Mouse (Mus musculus) frontal cortex, postnatal 10 days (tissue): ENCODE data around the gene Wbp11.
"Not testable (repeated sequence)": the region's sequence is repeated elsewhere in the genome, so short reads cannot be mapped to it uniquely, and the experiment has no call there.

Source experiments
- DNase-seq, 2 experiments: peaks; one replicate each; pipeline ENCODE4 v3.0.0; 2022; ENCODE audit warnings: low spot score in 2 of 2, mixed read lengths in 1 of 2

The Wbp11 gene

GRCm38 (mm10) chr6:136803093-136803738 lies 24.8 kb downstream of the Wbp11 start:
- DNase-seq: no peak

- no peak for DNase-seq
Measured at GRCm38 (mm10) chr6:136801274-136801673, 26.8 kb downstream of the Wbp11 start.

GRCm38 (mm10) chr6:136800710-136801109 lies 27.3 kb downstream of the Wbp11 start:
- no peak for DNase-seq

- not testable (repeated sequence) for DNase-seq
Measured at GRCm38 (mm10) chr6:136797874-136798693, 29.9 kb downstream of the Wbp11 start.

GRCm38 (mm10) chr6:136795850-136796249 lies 32.2 kb downstream of the Wbp11 start:
- no peak for DNase-seq

- DNase-seq: no peak
Measured at GRCm38 (mm10) chr6:136795110-136795509, 32.9 kb downstream of the Wbp11 start.

GRCm38 (mm10) chr6:136793831-136794525 lies 34.1 kb downstream of the Wbp11 start:
- DNase-seq: no peak

GRCm38 (mm10) chr6:136792884-136793758 lies 34.9 kb downstream of the Wbp11 start:
- DNase-seq: no peak

- no peak for DNase-seq
Measured at GRCm38 (mm10) chr6:136789391-136789971, 38.6 kb downstream of the Wbp11 start.

GRCm38 (mm10) chr6:136782761-136783160 lies 45.3 kb downstream of the Wbp11 start:
- peak in 1 of 2 experiments; percentile 31 for DNase-seq

- DNase-seq: no peak
Measured at GRCm38 (mm10) chr6:136782146-136782545, 45.9 kb downstream of the Wbp11 start.

GRCm38 (mm10) chr6:136781377-136781986 lies 46.6 kb downstream of the Wbp11 start, which contains the start of gene Gucy2c:
Gene Gucy2c, minus strand, starts transcription at chr6:136781765.
- no peak for DNase-seq

GRCm38 (mm10) chr6:136776392-136776791 lies 51.6 kb downstream of the Wbp11 start:
- DNase-seq: no peak

- DNase-seq: no peak
Measured at GRCm38 (mm10) chr6:136769859-136770258, 58.2 kb downstream of the Wbp11 start.

GRCm38 (mm10) chr6:136769143-136769542 lies 58.9 kb downstream of the Wbp11 start:
- no peak for DNase-seq

- no peak for DNase-seq
Measured at GRCm38 (mm10) chr6:136763912-136764311, 64.1 kb downstream of the Wbp11 start.
